Mouse (Mus musculus) forebrain, embryonic 15.5 days (tissue): ENCODE results near the gene Olfr376. TPM values are rescaled to one million over a fixed set of nuclear protein-coding genes. Genes with fewer than 3 reads are reported as not detected.

Experiments
- ATAC-seq: fragments of 200-750 bp; cut with Nextera tagmentation; replicated peaks from 2 replicates; pipeline ENCODE4 v1.8.0; 2017; ENCODE audit warnings: mild to moderate bottlenecking, moderate TSS enrichment, moderate library complexity
- H3K27ac ChIP-seq: fragments of 300-500 bp; sonication (generic); replicated peaks from 2 replicates; pipeline ENCODE4 v1.5.1; 2015; ENCODE audit warnings: mild to moderate bottlenecking, inconsistent platforms
- H3K27me3 ChIP-seq: fragments of 300-500 bp; sonication (generic); 2 replicates; pipeline ENCODE4 v1.6.1; 2015; ENCODE audit warnings: inconsistent platforms
- H3K36me3 ChIP-seq: fragments of 300-500 bp; sonication (generic); 2 replicates; pipeline ENCODE4 v1.6.1; 2015; ENCODE audit warnings: mild to moderate bottlenecking, inconsistent platforms
- H3K4me1 ChIP-seq: fragments of 300-500 bp; sonication (generic); 2 replicates; pipeline ENCODE4 v1.6.1; 2015; ENCODE audit warnings: inconsistent platforms
- H3K4me2 ChIP-seq: fragments of 300-500 bp; sonication (generic); replicated peaks from 2 replicates; pipeline ENCODE4 v1.6.1; 2015; ENCODE audit warnings: mild to moderate bottlenecking, inconsistent platforms
- H3K4me3 ChIP-seq: fragments of 300-500 bp; sonication (generic); 2 replicates; pipeline ENCODE4 v1.5.1; 2015; ENCODE audit warnings: mild to moderate bottlenecking, inconsistent platforms
- H3K9ac ChIP-seq: fragments of 300-500 bp; sonication (generic); replicated peaks from 2 replicates; pipeline ENCODE4 v1.6.1; 2015; ENCODE audit warnings: mild to moderate bottlenecking, inconsistent platforms
- H3K9me3 ChIP-seq: fragments of 300-500 bp; sonication (generic); 2 replicates; pipeline ENCODE4 v1.6.1; 2016; ENCODE audit warnings: inconsistent platforms
- WGBS: fragments of 180-500 bp; shearing (Covaris S2); methylation state at CpG from one replicate; pipeline ENCODE4 v1.1.7; 2015; ENCODE audit warnings: mixed read lengths; 5-methylcytosine and 5-hydroxymethylcytosine counted together
- polyA plus RNA-seq: library from polyadenylated mRNA; unstranded; fragments of >200 nt; fragmentation: Nextera tagmentation; extraction: Ambion mirVana; gene quantifications from 2 replicates; pipeline ENCODE4 v1.2.1, GENCODE M21; 2015

Olfr376 gene
- polyA plus RNA-seq, result not detected in 2 replicates

DNA sequence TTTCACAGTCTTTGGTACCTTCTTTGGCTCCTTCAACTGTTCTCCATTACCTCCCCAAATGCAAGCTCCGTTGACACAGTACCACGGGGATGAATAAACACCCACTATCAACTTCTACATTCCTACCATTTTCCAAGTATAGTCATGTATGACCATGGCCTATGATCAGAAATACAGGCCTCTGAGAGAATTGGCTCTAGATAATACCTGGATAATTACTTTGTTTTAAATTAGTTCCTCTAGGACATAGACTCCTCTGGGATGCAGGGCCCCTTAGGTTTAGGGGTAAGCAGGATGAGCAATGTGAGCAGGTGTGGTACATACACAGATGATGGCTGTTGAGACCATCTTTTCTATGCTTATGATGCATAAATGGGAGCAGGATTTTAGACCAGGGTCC, at the start of gene Olfr376:
Gene Olfr376, plus strand, starts transcription at position 301 of the 400 bp plus-strand sequence.
- H3K4me2 ChIP-seq, result no peak within 1 kb of the TSS
- 91% methylated on average over 2 of the region's 2 CpGs for WGBS
- H3K27ac ChIP-seq, result no peak within 1 kb of the TSS

DNA sequence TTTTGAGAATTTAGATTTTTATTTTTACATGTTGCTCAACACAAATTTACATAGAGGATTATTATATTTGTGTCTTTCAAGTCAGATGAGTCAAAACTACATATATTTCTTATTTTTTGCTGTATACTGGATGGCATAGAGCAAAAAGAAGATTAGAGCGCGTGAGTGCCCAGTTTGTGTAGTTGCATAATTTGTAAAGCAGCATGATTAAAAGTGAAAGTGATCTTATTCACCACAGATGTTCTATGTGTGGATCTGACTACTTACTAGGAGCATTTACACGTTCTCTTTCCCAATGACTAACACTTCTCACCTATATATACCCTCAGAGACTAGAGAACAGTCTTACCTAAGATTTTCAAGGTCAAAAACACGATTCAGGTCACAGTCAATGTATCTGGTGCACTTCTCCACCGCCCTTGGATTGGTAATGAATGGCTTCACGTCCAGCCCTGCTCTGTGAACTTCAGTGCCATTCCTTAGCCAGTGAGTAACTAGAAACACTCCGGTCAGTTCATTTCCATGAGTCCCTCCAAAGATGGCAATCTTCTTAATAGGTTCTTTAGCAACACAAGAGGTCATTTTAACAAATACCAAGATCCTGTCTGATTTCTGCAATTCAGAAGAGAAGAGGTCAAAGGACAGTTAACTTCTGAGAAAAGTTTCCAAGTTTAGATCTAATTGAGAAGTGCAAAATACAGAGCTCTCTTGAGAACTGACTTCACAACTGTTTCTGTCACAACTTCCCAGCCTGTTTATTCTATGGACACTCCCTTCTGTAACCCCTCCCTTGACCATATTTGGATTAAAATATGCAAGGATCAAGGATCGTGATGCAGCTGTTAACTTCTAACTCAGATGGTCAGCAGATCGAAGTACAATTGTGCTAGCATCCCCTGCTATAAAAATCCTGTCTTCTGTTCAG, 46.9 kb upstream of the Olfr376 start:
- H3K9me3 ChIP-seq, result no peaks in the 10 kb centered on the region
- no peaks in the 10 kb centered on the region for H3K27me3 ChIP-seq
- H3K4me2 ChIP-seq, result no peak overlapping the region
- no peak overlapping the region for H3K27ac ChIP-seq
- ATAC-seq, result no peak
- H3K9ac ChIP-seq, result no peak overlapping the region
- 74% methylated on average over 9 of the region's 9 CpGs for WGBS
- H3K4me3 ChIP-seq, result no peak overlapping the region
- no peaks in the 10 kb centered on the region for H3K36me3 ChIP-seq
- no peaks in the 10 kb centered on the region for H3K4me1 ChIP-seq

More for the DNA sequence above, at the start of gene Olfr376:
- no peaks in the 10 kb centered on the region for H3K9me3 ChIP-seq
- no peaks in the 10 kb centered on the region for H3K27me3 ChIP-seq
- H3K4me1 ChIP-seq, result no peaks in the 10 kb centered on the region
- no peak within 1 kb of the TSS for H3K4me3 ChIP-seq
- ATAC-seq, result no peak
- H3K9ac ChIP-seq, result no peak within 1 kb of the TSS
- no peaks in the 10 kb centered on the region for H3K36me3 ChIP-seq

DNA sequence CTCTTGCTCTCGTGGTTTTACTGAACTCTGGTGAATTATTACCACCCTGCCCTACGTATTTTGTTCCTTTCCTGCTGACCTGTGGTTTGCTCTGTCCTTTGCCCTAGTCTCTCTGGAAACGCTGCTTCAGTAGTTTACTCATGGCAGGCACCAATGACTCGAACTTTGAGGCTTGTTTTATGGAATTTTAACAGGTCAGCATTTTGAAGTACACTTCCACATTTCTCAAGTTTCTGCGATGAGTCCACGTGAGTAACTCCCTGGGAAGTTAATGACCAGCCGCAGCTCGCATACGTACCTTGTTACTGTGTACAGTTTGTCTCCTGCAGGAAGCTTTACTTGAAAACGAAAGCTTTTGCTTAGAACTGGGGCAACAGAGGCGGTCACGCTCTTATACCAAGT, 44.6 kb upstream of the Olfr376 start:
- H3K9me3 ChIP-seq, result no peaks in the 10 kb centered on the region
- no peak overlapping the region for H3K4me3 ChIP-seq
- H3K36me3 ChIP-seq, result no peaks in the 10 kb centered on the region
- H3K9ac ChIP-seq, result no peak overlapping the region
- H3K27me3 ChIP-seq, result no peaks in the 10 kb centered on the region
- no peaks in the 10 kb centered on the region for H3K4me1 ChIP-seq
- no peak overlapping the region for H3K27ac ChIP-seq
- 72% methylated on average over 12 of the region's 12 CpGs for WGBS
- ATAC-seq, result no peak
- no peak overlapping the region for H3K4me2 ChIP-seq

DNA sequence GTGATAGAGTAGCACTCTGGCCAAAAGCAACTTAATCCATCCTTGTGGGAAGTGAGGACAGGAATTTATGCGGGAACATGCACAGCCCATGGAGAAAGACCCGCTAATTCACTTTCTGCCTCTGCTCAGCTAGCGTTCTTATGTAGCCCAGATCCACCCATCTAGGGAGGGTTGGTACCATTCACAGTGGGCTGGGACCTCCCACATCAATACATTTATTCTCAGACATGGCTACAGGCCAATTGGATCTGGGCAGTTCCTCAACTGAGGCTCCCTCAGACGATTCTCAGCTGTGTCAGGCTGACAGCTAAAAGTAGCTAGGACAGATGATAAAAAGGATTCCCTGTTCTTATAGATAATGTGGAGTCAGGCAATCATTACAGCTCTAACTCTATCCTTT, 43.7 kb upstream of the Olfr376 start:
- H3K4me1 ChIP-seq, result no peaks in the 10 kb centered on the region
- no peak overlapping the region for H3K4me3 ChIP-seq
- WGBS, result 79% methylated on average over 4 of the region's 4 CpGs
- no peaks in the 10 kb centered on the region for H3K36me3 ChIP-seq
- no peak overlapping the region for H3K9ac ChIP-seq
- no peaks in the 10 kb centered on the region for H3K27me3 ChIP-seq
- ATAC-seq, result no peak
- no peaks in the 10 kb centered on the region for H3K9me3 ChIP-seq
- no peak overlapping the region for H3K4me2 ChIP-seq
- H3K27ac ChIP-seq, result no peak overlapping the region

DNA sequence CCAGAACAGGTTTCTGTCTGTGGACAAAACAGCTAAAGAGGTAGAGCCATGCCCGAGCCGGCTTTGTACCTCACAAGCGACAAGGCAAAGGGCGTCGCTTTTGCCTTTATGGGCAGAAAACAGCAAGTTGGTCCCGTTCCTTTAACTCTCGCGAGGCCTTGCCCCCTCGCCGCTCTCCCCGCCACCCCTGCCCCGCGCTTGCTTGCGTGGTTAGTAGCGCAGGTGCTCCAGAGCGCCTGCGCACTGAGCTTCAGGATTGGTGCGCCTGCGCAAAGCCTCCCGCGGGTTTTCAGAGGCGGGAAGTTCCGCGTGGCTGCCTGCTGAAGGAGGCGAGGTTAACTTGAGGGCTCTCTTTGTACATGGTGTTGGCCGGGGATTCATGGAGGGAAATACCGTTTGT, 41.6 kb upstream of the Olfr376 start, which contains the start of the genes Aspa, Gm49340 and Spata22:
Gene Aspa, minus strand, starts transcription at position 155 of the 400 bp plus-strand sequence.
Gene Gm49340, plus strand, starts transcription at position 300 of the 400 bp plus-strand sequence.
Gene Spata22, plus strand, starts transcription at position 300 of the 400 bp plus-strand sequence.
- no peak for ATAC-seq
- H3K4me1 ChIP-seq, result no peaks in the 10 kb centered on the region
- no peak within 1 kb of the TSS for H3K4me2 ChIP-seq
- 86% methylated on average over 27 of the region's 27 CpGs for WGBS
- H3K27ac ChIP-seq, result no peak within 1 kb of the TSS
- H3K36me3 ChIP-seq, result no peaks in the 10 kb centered on the region
- no peaks in the 10 kb centered on the region for H3K27me3 ChIP-seq
- H3K9ac ChIP-seq, result no peak within 1 kb of the TSS
- H3K4me3 ChIP-seq, result no peak within 1 kb of the TSS
- H3K9me3 ChIP-seq, result no peaks in the 10 kb centered on the region

DNA sequence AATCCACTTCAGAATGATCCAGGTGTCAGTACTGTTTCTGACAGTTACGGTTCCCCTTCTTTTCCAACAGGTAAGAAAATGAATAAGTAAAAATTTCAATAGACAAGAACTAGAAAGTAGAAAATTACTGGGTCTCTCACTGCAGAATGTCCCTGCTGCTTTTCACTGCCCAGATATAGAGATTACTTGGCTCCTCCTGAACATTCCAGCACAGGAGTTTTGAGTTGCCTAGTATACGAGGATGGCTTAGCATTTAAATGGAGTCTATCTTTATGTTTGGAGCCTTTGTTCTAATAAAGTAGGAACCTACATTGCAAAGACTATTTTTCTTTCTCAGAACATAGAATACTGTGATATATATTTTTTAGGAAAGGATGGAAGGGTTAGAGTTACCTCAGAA, 37.7 kb upstream of the Olfr376 start:
- Histone ChIP-seq H3K9ac (no peak overlapping the region), H3K36me3 (no peaks in the 10 kb centered on the region), H3K4me1 (no peaks in the 10 kb centered on the region), H3K27me3 (no peaks in the 10 kb centered on the region), H3K9me3 (no peaks in the 10 kb centered on the region), H3K4me3 (no peak overlapping the region), H3K27ac (no peak overlapping the region), H3K4me2 (no peak overlapping the region)
- 67% methylated on average over 2 of the region's 2 CpGs for WGBS
- no peak for ATAC-seq

DNA sequence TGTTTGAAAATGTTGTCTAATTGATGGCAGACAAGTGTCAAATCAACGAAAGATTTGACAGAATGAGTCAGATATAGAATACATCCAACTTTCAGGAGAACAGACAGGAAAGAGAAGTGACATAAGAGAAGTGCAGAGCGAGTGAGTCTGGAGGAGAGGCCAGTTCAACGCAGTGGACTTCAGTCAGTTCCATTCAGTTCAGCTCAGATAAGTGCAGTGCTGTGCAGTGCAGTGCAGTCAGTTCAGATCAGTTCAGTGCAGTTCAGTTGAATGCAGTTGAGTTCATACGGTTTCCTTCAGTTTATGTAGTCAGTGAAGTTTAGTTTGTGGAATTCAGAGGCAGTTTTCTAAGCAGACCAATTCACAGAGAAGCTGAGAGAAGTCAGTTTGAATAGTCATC, 34.1 kb upstream of the Olfr376 start:
- no peak overlapping the region for H3K27ac ChIP-seq
- 85% methylated on average over 4 of the region's 4 CpGs for WGBS
- H3K9me3 ChIP-seq, result no peaks in the 10 kb centered on the region
- H3K36me3 ChIP-seq, result no peaks in the 10 kb centered on the region
- H3K27me3 ChIP-seq, result no peaks in the 10 kb centered on the region
- no peak overlapping the region for H3K9ac ChIP-seq
- ATAC-seq, result no peak
- H3K4me2 ChIP-seq, result no peak overlapping the region
- H3K4me1 ChIP-seq, result no peaks in the 10 kb centered on the region
- no peak overlapping the region for H3K4me3 ChIP-seq

DNA sequence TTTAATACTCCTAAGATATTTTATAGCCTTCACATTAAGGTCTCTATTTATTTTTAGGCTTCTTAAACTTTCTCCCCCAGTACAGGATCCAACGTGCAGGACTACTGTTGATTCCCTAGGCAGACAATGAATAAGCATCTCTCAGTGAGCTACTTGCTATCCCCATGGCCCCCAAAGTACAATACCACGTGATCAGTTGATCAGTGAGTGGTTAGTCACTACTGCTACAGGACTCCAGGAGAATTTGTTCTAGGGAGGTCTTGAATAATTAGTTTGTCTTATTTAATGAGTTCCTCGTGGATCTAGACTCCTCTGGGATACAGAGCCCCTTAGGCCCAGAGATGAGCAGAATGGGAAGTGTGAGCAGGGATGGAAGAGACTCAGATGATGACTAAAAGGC, 20.6 kb upstream of the Olfr376 start, which contains the start of gene Olfr20:
Gene Olfr20, plus strand, starts transcription at position 301 of the 400 bp plus-strand sequence.
- Histone ChIP-seq H3K4me3 (no peak within 1 kb of the TSS), H3K27ac (no peak within 1 kb of the TSS), H3K9me3 (no peaks in the 10 kb centered on the region), H3K9ac (no peak within 1 kb of the TSS), H3K27me3 (no peaks in the 10 kb centered on the region), H3K36me3 (no peaks in the 10 kb centered on the region), H3K4me2 (no peak within 1 kb of the TSS), H3K4me1 (no peaks in the 10 kb centered on the region)
- no peak for ATAC-seq
- 45% methylated on average over 3 of the region's 3 CpGs for WGBS

DNA sequence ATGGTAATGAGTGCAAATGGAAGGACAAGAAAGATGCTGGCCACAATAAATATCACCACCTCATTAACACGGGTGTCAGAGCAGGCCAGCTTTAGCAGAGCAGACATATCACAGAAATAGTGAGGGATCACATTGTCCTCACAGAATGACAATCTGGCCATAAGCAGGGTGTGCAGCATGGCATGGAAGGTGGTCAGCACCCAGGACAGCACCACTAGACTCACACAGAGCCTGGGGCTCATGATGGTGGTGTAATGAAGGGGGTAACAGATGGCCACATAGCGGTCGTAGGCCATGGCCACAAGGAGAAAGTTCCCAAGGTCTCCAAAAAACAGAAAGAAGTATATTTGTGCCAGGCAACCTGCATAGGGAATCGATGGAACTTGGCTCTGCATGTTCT, 24.3 kb downstream of the Olfr376 start:
- Histone ChIP-seq H3K4me1 (no peaks in the 10 kb centered on the region), H3K4me2 (no peak overlapping the region), H3K9me3 (no peaks in the 10 kb centered on the region; the same call in 1 of the 2 replicates), H3K36me3 (no peaks in the 10 kb centered on the region), H3K27ac (no peak overlapping the region), H3K27me3 (no peaks in the 10 kb centered on the region), H3K4me3 (no peak overlapping the region), H3K9ac (no peak overlapping the region)
- no peak for ATAC-seq
- WGBS, result 71% methylated on average over 4 of the region's 4 CpGs

DNA sequence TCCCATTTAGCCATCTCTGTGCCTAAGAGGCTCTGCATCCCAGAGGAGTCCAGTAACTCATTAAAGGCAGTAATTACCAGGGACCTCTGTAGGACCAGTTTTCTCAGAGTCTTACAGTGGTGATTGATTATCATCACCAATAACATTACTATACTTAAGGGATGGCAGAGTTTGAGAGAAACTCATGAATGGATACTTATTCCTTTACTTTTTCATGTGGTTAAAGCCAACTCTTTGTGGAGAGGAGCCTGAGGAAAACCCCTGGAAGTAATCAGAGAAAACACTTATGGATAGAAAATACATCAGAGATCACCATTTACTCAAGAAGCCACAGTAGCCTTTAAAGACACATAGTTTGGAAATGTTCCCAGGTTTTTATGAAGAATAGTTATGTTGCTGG, 28.5 kb downstream of the Olfr376 start, which contains the start of gene Olfr1:
Gene Olfr1, minus strand, starts transcription at position 101 of the 400 bp plus-strand sequence.
- H3K27me3 ChIP-seq, result no peaks in the 10 kb centered on the region
- no peaks in the 10 kb centered on the region for H3K4me1 ChIP-seq
- H3K4me3 ChIP-seq, result no peak within 1 kb of the TSS
- H3K9ac ChIP-seq, result no peak within 1 kb of the TSS
- no peak for ATAC-seq
- H3K4me2 ChIP-seq, result no peak within 1 kb of the TSS
- no peaks in the 10 kb centered on the region; the same call in 1 of the 2 replicates for H3K9me3 ChIP-seq
- no peak within 1 kb of the TSS for H3K27ac ChIP-seq
- no peaks in the 10 kb centered on the region for H3K36me3 ChIP-seq
